Mouse (Mus musculus): ENCODE results near the gene Ctxn1. TPM values are rescaled to one million over a fixed set of nuclear protein-coding genes. Genes with fewer than 3 reads are reported as not detected.

Gene Ctxn1
- polyA plus RNA-seq, 1 experiment from 2014 or later, result 236 TPM

GRCm38 (mm10) chr8:4254001-4254400 is 5.1 kb downstream of the Ctxn1 start:
- Histone ChIP-seq H3K9me3 (replicated peaks; ENCODE audit: control insufficient read depth, low read length) (no peaks in the 10 kb centered on the region), H3K27me3 (replicated peaks; ENCODE audit: control insufficient read depth, insufficient read depth, low read length) (no peaks in the 10 kb centered on the region), H3K36me3 (ENCODE audit: control insufficient read depth, insufficient read depth, low read length) (peaks cover 42% of the 10 kb centered on the region), H3K4me3 (ENCODE audit: low read depth, low read length) (peak overlapping the region; percentile 90; the same call in 1 of the 2 replicates), H3K9ac (ENCODE audit: low read length) (peak overlapping the region; percentile 32; the same call in 1 of the 2 replicates), H3K4me2 (ENCODE audit: low read length) (peak overlapping the region; percentile 68), H3K27ac (ENCODE audit: low read depth, low read length) (peak overlapping the region; percentile 92; the same call in 1 of the 2 replicates), H3K4me1 (ENCODE audit: control insufficient read depth, insufficient read depth, low read length) (peaks cover 22% of the 10 kb centered on the region)
- WGBS, result 39% methylated on average over 6 of the region's 6 CpGs
- DNase-seq (ENCODE audit: low spot score) (peak; percentile 89), ATAC-seq (no peak)

GRCm38 (mm10) chr8:4252934-4253841 is 5.9 kb downstream of the Ctxn1 start, which contains the start of gene Snapc2:
TSS of gene Snapc2 (plus strand) at chr8:4253080.
- Histone ChIP-seq H3K4me1 (ENCODE audit: control insufficient read depth, insufficient read depth, low read length) (peaks cover 22% of the 10 kb centered on the region), H3K4me2 (ENCODE audit: low read length) (peak within 1 kb of the TSS; percentile 68), H3K4me3 (ENCODE audit: low read depth, low read length) (peak within 1 kb of the TSS; percentile 90), H3K9ac (ENCODE audit: low read length) (peak within 1 kb of the TSS; percentile 81), H3K27ac (ENCODE audit: low read depth, low read length) (peak within 1 kb of the TSS; percentile 92), H3K36me3 (ENCODE audit: control insufficient read depth, insufficient read depth, low read length) (peaks cover 46% of the 10 kb centered on the region), H3K9me3 (replicated peaks; ENCODE audit: control insufficient read depth, low read length) (no peaks in the 10 kb centered on the region), H3K27me3 (replicated peaks; ENCODE audit: control insufficient read depth, insufficient read depth, low read length) (no peaks in the 10 kb centered on the region)
- peak; percentile 92 for ATAC-seq
- under 1% methylated on average over 65 of the region's 69 CpGs for WGBS
- peak; percentile 98 for DNase-seq (ENCODE audit: low spot score)

GRCm38 (mm10) chr8:4252116-4252760 is 6.8 kb downstream of the Ctxn1 start:
- Histone ChIP-seq H3K36me3 (ENCODE audit: control insufficient read depth, insufficient read depth, low read length) (peaks cover 50% of the 10 kb centered on the region), H3K9me3 (replicated peaks; ENCODE audit: control insufficient read depth, low read length) (no peaks in the 10 kb centered on the region), H3K9ac (ENCODE audit: low read length) (peak overlapping the region; percentile 81; the same call in 1 of the 2 replicates), H3K27me3 (replicated peaks; ENCODE audit: control insufficient read depth, insufficient read depth, low read length) (no peaks in the 10 kb centered on the region), H3K4me2 (ENCODE audit: low read length) (peak overlapping the region; percentile 68), H3K4me1 (ENCODE audit: control insufficient read depth, insufficient read depth, low read length) (peaks cover 15% of the 10 kb centered on the region), H3K27ac (ENCODE audit: low read depth, low read length) (peak overlapping the region; percentile 65; the same call in 1 of the 2 replicates), H3K4me3 (ENCODE audit: low read depth, low read length) (peak overlapping the region; percentile 90)
- DNase-seq (ENCODE audit: low spot score), result no peak
- ATAC-seq, result no peak
- 41% methylated on average over 8 of the region's 8 CpGs for WGBS

GRCm38 (mm10) chr8:4250306-4250970 is 8.6 kb downstream of the Ctxn1 start:
- 33% methylated on average over 26 of the region's 26 CpGs for WGBS
- Histone ChIP-seq H3K27me3 (replicated peaks; ENCODE audit: control insufficient read depth, insufficient read depth, low read length) (no peaks in the 10 kb centered on the region), H3K9me3 (replicated peaks; ENCODE audit: control insufficient read depth, low read length) (no peaks in the 10 kb centered on the region), H3K4me1 (ENCODE audit: control insufficient read depth, insufficient read depth, low read length) (peaks cover 7% of the 10 kb centered on the region), H3K9ac (ENCODE audit: low read length) (no peak overlapping the region), H3K27ac (ENCODE audit: low read depth, low read length) (no peak overlapping the region), H3K4me2 (ENCODE audit: low read length) (no peak overlapping the region), H3K4me3 (ENCODE audit: low read depth, low read length) (no peak overlapping the region), H3K36me3 (ENCODE audit: control insufficient read depth, insufficient read depth, low read length) (peaks cover 50% of the 10 kb centered on the region)
- peak; percentile 85 for DNase-seq (ENCODE audit: low spot score)
- peak; percentile 7; the same call in 1 of the 2 replicates for ATAC-seq

- Histone ChIP-seq H3K4me2 (ENCODE audit: low read length) (no peak overlapping the region), H3K9me3 (replicated peaks; ENCODE audit: control insufficient read depth, low read length) (no peaks in the 10 kb centered on the region), H3K9ac (ENCODE audit: low read length) (no peak overlapping the region), H3K36me3 (ENCODE audit: control insufficient read depth, insufficient read depth, low read length) (peaks cover 51% of the 10 kb centered on the region), H3K27me3 (replicated peaks; ENCODE audit: control insufficient read depth, insufficient read depth, low read length) (no peaks in the 10 kb centered on the region), H3K4me1 (ENCODE audit: control insufficient read depth, insufficient read depth, low read length) (peaks cover 5% of the 10 kb centered on the region), H3K4me3 (ENCODE audit: low read depth, low read length) (no peak overlapping the region), H3K27ac (ENCODE audit: low read depth, low read length) (no peak overlapping the region; the same call in 1 of the 2 replicates)
- DNase-seq (ENCODE audit: low spot score) (no peak), ATAC-seq (no peak)
- WGBS, result 17% methylated on average over 29 of the region's 29 CpGs
Observed at GRCm38 (mm10) chr8:4249213-4249612, 9.9 kb downstream of the Ctxn1 start.

- Histone ChIP-seq H3K9me3 (replicated peaks; ENCODE audit: control insufficient read depth, low read length) (no peaks in the 10 kb centered on the region), H3K4me1 (ENCODE audit: control insufficient read depth, insufficient read depth, low read length) (no peaks in the 10 kb centered on the region), H3K4me2 (ENCODE audit: low read length) (no peak within 1 kb of the TSS), H3K27ac (ENCODE audit: low read depth, low read length) (no peak within 1 kb of the TSS; the same call in 1 of the 2 replicates), H3K27me3 (replicated peaks; ENCODE audit: control insufficient read depth, insufficient read depth, low read length) (no peaks in the 10 kb centered on the region), H3K9ac (ENCODE audit: low read length) (no peak within 1 kb of the TSS), H3K4me3 (ENCODE audit: low read depth, low read length) (no peak within 1 kb of the TSS), H3K36me3 (ENCODE audit: control insufficient read depth, insufficient read depth, low read length) (peaks cover 62% of the 10 kb centered on the region)
- no peak for DNase-seq (ENCODE audit: low spot score)
- 77% methylated on average over 15 of the region's 15 CpGs for WGBS
- no peak for ATAC-seq
Observed at GRCm38 (mm10) chr8:4247951-4248540, 11.0 kb downstream of the Ctxn1 start, which contains the start of gene Tgfbr3l. TSS of gene Tgfbr3l (plus strand) at chr8:4248214.

GRCm38 (mm10) chr8:4247241-4247640 is 11.8 kb downstream of the Ctxn1 start:
- Histone ChIP-seq H3K27me3 (replicated peaks; ENCODE audit: control insufficient read depth, insufficient read depth, low read length) (no peaks in the 10 kb centered on the region), H3K27ac (ENCODE audit: low read depth, low read length) (no peak overlapping the region), H3K9me3 (replicated peaks; ENCODE audit: control insufficient read depth, low read length) (no peaks in the 10 kb centered on the region), H3K36me3 (ENCODE audit: control insufficient read depth, insufficient read depth, low read length) (peaks cover 70% of the 10 kb centered on the region), H3K4me2 (ENCODE audit: low read length) (no peak overlapping the region), H3K4me1 (ENCODE audit: control insufficient read depth, insufficient read depth, low read length) (no peaks in the 10 kb centered on the region), H3K9ac (ENCODE audit: low read length) (no peak overlapping the region), H3K4me3 (ENCODE audit: low read depth, low read length) (no peak overlapping the region)
- 92% methylated on average over 8 of the region's 8 CpGs for WGBS
- DNase-seq (ENCODE audit: low spot score) (no peak), ATAC-seq (no peak)

GRCm38 (mm10) chr8:4245737-4246136 is 13.3 kb downstream of the Ctxn1 start:
- no peak overlapping the region for H3K9ac ChIP-seq (ENCODE audit: low read length)
- H3K27me3 ChIP-seq (replicated peaks; ENCODE audit: control insufficient read depth, insufficient read depth, low read length), result no peaks in the 10 kb centered on the region
- 83% methylated on average over 12 of the region's 13 CpGs for WGBS
- H3K9me3 ChIP-seq (replicated peaks; ENCODE audit: control insufficient read depth, low read length), result no peaks in the 10 kb centered on the region
- no peak overlapping the region for H3K27ac ChIP-seq (ENCODE audit: low read depth, low read length)
- DNase-seq (ENCODE audit: low spot score) (no peak), ATAC-seq (no peak)
- peaks cover 2% of the 10 kb centered on the region; the same call in 1 of the 2 replicates for H3K4me1 ChIP-seq (ENCODE audit: control insufficient read depth, insufficient read depth, low read length)
- H3K36me3 ChIP-seq (ENCODE audit: control insufficient read depth, insufficient read depth, low read length), result peaks cover 84% of the 10 kb centered on the region
- no peak overlapping the region for H3K4me2 ChIP-seq (ENCODE audit: low read length)
- no peak overlapping the region for H3K4me3 ChIP-seq (ENCODE audit: low read depth, low read length)

Data from forebrain, embryonic 14.5 days (tissue).